Mouse (Mus musculus) embryo, embryonic 11 days (tissue): ENCODE data around the gene Ankrd27.

Experiments used
- DNase-seq: peaks from one replicate; pipeline ENCODE4 v3.0.0-alpha.2; 2015

Ankrd27 gene

GRCm38 (mm10) chr7:35646317-35647081 is 60.5 kb downstream of the Ankrd27 start:
- DNase-seq: peak; percentile 56

GRCm38 (mm10) chr7:35647101-35647698 is 61.2 kb downstream of the Ankrd27 start, which contains the start of gene Pdcd5:
Pdcd5 (minus strand) TSS chr7:35647521.
- DNase-seq: peak; percentile 97

- no peak for DNase-seq
Observed at GRCm38 (mm10) chr7:35648239-35649069, 62.4 kb downstream of the Ankrd27 start.

GRCm38 (mm10) chr7:35649071-35649470 is 63.0 kb downstream of the Ankrd27 start:
- no peak for DNase-seq

- no peak for DNase-seq
Observed at GRCm38 (mm10) chr7:35650716-35651410, 64.8 kb downstream of the Ankrd27 start.

GRCm38 (mm10) chr7:35651583-35652270 is 65.7 kb downstream of the Ankrd27 start:
- DNase-seq: no peak

- no peak for DNase-seq
Observed at GRCm38 (mm10) chr7:35657829-35658228, 71.8 kb downstream of the Ankrd27 start.

GRCm38 (mm10) chr7:35659173-35659572 is 73.1 kb downstream of the Ankrd27 start:
- no peak for DNase-seq

- no peak for DNase-seq
Observed at GRCm38 (mm10) chr7:35663790-35664376, 77.8 kb downstream of the Ankrd27 start.

- peak; percentile 76 for DNase-seq
Observed at GRCm38 (mm10) chr7:35668066-35669041, 82.3 kb downstream of the Ankrd27 start.

- DNase-seq: no peak
Observed at GRCm38 (mm10) chr7:35678976-35679375, 92.9 kb downstream of the Ankrd27 start.

- DNase-seq: no peak
Observed at GRCm38 (mm10) chr7:35681559-35681958, 95.5 kb downstream of the Ankrd27 start.

GRCm38 (mm10) chr7:35683409-35684122 is 97.5 kb downstream of the Ankrd27 start:
- DNase-seq: no peak

GRCm38 (mm10) chr7:35686216-35686615 is 100.2 kb downstream of the Ankrd27 start:
- DNase-seq: no peak

- DNase-seq: peak; percentile 64
Observed at GRCm38 (mm10) chr7:35686756-35687155, 100.7 kb downstream of the Ankrd27 start.

GRCm38 (mm10) chr7:35687229-35687628 is 101.2 kb downstream of the Ankrd27 start:
- peak; percentile 62 for DNase-seq

- no peak for DNase-seq
Observed at GRCm38 (mm10) chr7:35688276-35688675, 102.2 kb downstream of the Ankrd27 start.
